Mouse (Mus musculus) spleen, postnatal 36 days (tissue): Measurements from ENCODE around the gene Grb10.

Source experiments
- DNase-seq, 2 experiments: peaks; one replicate each; pipeline ENCODE4 v3.0.0; 2022; ENCODE audit warnings: low spot score in 2 of 2, mixed read lengths in 1 of 2

Grb10 gene

GRCm38 (mm10) chr11:11968830-11969229 lies 69.7 kb downstream of the Grb10 start:
- no peak for DNase-seq

GRCm38 (mm10) chr11:11967519-11967918 lies 71.0 kb downstream of the Grb10 start:
- DNase-seq: no peak

- DNase-seq: no peak
These were observed 72.3 kb downstream of the Grb10 start for GRCm38 (mm10) chr11:11966220-11966619.

- no peak for DNase-seq
These were observed 72.9 kb downstream of the Grb10 start for GRCm38 (mm10) chr11:11965501-11966125.

- no peak for DNase-seq
These were observed 73.8 kb downstream of the Grb10 start for GRCm38 (mm10) chr11:11964729-11965128.

GRCm38 (mm10) chr11:11963587-11963986 lies 74.9 kb downstream of the Grb10 start:
- no peak for DNase-seq

GRCm38 (mm10) chr11:11963065-11963464 lies 75.4 kb downstream of the Grb10 start:
- DNase-seq: no peak

GRCm38 (mm10) chr11:11962629-11962954 lies 75.9 kb downstream of the Grb10 start:
- DNase-seq: no peak

GRCm38 (mm10) chr11:11961917-11962628 lies 76.4 kb downstream of the Grb10 start:
- no peak for DNase-seq

- DNase-seq: no peak
These were observed 77.6 kb downstream of the Grb10 start for GRCm38 (mm10) chr11:11960858-11961257.

GRCm38 (mm10) chr11:11960227-11960626 lies 78.3 kb downstream of the Grb10 start:
- DNase-seq: no peak

- no peak for DNase-seq
These were observed 80.0 kb downstream of the Grb10 start for GRCm38 (mm10) chr11:11958479-11958878.

GRCm38 (mm10) chr11:11958061-11958361 lies 80.5 kb downstream of the Grb10 start:
- no peak for DNase-seq

GRCm38 (mm10) chr11:11957211-11958060 lies 81.0 kb downstream of the Grb10 start:
- no peak for DNase-seq

- no peak for DNase-seq
These were observed 82.7 kb downstream of the Grb10 start for GRCm38 (mm10) chr11:11955783-11956182.

GRCm38 (mm10) chr11:11954606-11955005 lies 83.9 kb downstream of the Grb10 start:
- no peak for DNase-seq

- no peak for DNase-seq
These were observed 84.4 kb downstream of the Grb10 start for GRCm38 (mm10) chr11:11954115-11954438.

GRCm38 (mm10) chr11:11953364-11954114 lies 84.9 kb downstream of the Grb10 start:
- no peak for DNase-seq

GRCm38 (mm10) chr11:11952569-11952968 lies 85.9 kb downstream of the Grb10 start:
- no peak for DNase-seq

GRCm38 (mm10) chr11:11948988-11949365 lies 89.5 kb downstream of the Grb10 start:
- DNase-seq: no peak

GRCm38 (mm10) chr11:11948321-11948987 lies 90.0 kb downstream of the Grb10 start:
- no peak for DNase-seq

GRCm38 (mm10) chr11:11947857-11948256 lies 90.6 kb downstream of the Grb10 start:
- DNase-seq: no peak
